Mouse (Mus musculus) midbrain, postnatal 0 days (tissue): ENCODE measurements around the gene Slc35a3. TPM values are rescaled to one million over a fixed set of nuclear protein-coding genes. Genes with fewer than 3 reads are reported as not detected.

Source experiments
- ATAC-seq: fragments of 200-750 bp; cut with Nextera tagmentation; 2 replicates; pipeline ENCODE4 v1.8.0; 2017; ENCODE audit warnings: moderate number of reproducible peaks, mild to moderate bottlenecking, moderate TSS enrichment, moderate library complexity; ENCODE audit not compliant: low FRiP score
- DNase-seq: peaks from one replicate; pipeline ENCODE4 v3.0.0-alpha.2; 2015; ENCODE audit warnings: low spot score
- H3K27ac ChIP-seq: fragments of 300-500 bp; sonication (generic); 2 replicates; pipeline ENCODE4 v1.5.1; 2014; ENCODE audit warnings: low read depth, mild to moderate bottlenecking, low read length, mixed read lengths
- H3K27me3 ChIP-seq: fragments of 300-500 bp; sonication (generic); 2 replicates; pipeline ENCODE4 v1.6.1; 2014; ENCODE audit warnings: low read length, control low read depth, mixed read lengths; ENCODE audit not compliant: insufficient read depth
- H3K36me3 ChIP-seq: fragments of 300-500 bp; sonication (generic); 2 replicates; pipeline ENCODE4 v1.6.1; 2014; ENCODE audit warnings: low read length, control low read depth, mixed read lengths; ENCODE audit not compliant: insufficient read depth
- H3K4me1 ChIP-seq: fragments of 300-500 bp; sonication (generic); 2 replicates; pipeline ENCODE4 v1.6.1; 2014; ENCODE audit warnings: mild to moderate bottlenecking, control low read depth, antibody characterized with exemption, low read length, mixed read lengths; ENCODE audit not compliant: insufficient read depth
- H3K4me2 ChIP-seq: fragments of 300-500 bp; sonication (generic); 2 replicates; pipeline ENCODE4 v1.6.1; 2014; ENCODE audit warnings: low read depth, mild to moderate bottlenecking, low read length, mixed read lengths; ENCODE audit not compliant: poor library complexity, severe bottlenecking
- H3K4me3 ChIP-seq: fragments of 300-500 bp; sonication (generic); 2 replicates; pipeline ENCODE4 v1.5.1; 2014; ENCODE audit warnings: low read depth, mild to moderate bottlenecking, low read length, moderate library complexity
- H3K9ac ChIP-seq: fragments of 300-500 bp; sonication (generic); replicated peaks from 2 replicates; pipeline ENCODE4 v1.6.1; 2014; ENCODE audit warnings: mild to moderate bottlenecking, low read length, moderate library complexity, mixed read lengths; ENCODE audit not compliant: poor library complexity, severe bottlenecking
- H3K9me3 ChIP-seq: fragments of 300-500 bp; sonication (generic); 2 replicates; pipeline ENCODE4 v1.6.1; 2016; ENCODE audit warnings: low read length, control low read depth
- CTCF ChIP-seq: IDR thresholded peaks from 2 replicates; pipeline ENCODE4 v1.5.1; 2016; ENCODE audit warnings: antibody characterized with exemption, mild to moderate bottlenecking
- WGBS: fragments of 180-500 bp; shearing (Covaris S2); extraction: QIAGEN DNeasy Blood & Tissue Kit; methylation state at CpG from one replicate; pipeline ENCODE4 v1.1.7; 2014; 5-methylcytosine and 5-hydroxymethylcytosine counted together
- polyA plus RNA-seq: library from polyadenylated mRNA; unstranded; fragments of >200 nt; fragmentation: Nextera tagmentation; extraction: Ambion mirVana; gene quantifications from 2 replicates; pipeline ENCODE4 v1.2.1, GENCODE M21; 2015
- total RNA-seq: library from RNA; depleted of rRNA; stranded (reverse); fragments of >200 nt; gene quantifications from 2 replicates; pipeline ENCODE4 v1.2.3, GENCODE M21; 2014

Slc35a3 gene
- total and polyA plus RNA-seq, 2 experiments from 2014 or later = 6.2 to 18.9 TPM

- H3K4me1 ChIP-seq = no peaks in the 10 kb centered on the region
- no peak overlapping the region for H3K4me2 ChIP-seq
- H3K9me3 ChIP-seq = no peaks in the 10 kb centered on the region
- no peak overlapping the region for H3K9ac ChIP-seq
- WGBS = 89% methylated on average over 5 of the region's 5 CpGs
- TF ChIP-seq CTCF = no peak
- H3K27me3 ChIP-seq = no peaks in the 10 kb centered on the region
- H3K27ac ChIP-seq = no peak overlapping the region
- ATAC-seq = no peak
- no peak for DNase-seq
- H3K36me3 ChIP-seq = peaks cover 8% of the 10 kb centered on the region
- H3K4me3 ChIP-seq = no peak overlapping the region
Observed at GRCm38 (mm10) chr3:116740106-116740505, 27.5 kb upstream of the Slc35a3 start.

DNA sequence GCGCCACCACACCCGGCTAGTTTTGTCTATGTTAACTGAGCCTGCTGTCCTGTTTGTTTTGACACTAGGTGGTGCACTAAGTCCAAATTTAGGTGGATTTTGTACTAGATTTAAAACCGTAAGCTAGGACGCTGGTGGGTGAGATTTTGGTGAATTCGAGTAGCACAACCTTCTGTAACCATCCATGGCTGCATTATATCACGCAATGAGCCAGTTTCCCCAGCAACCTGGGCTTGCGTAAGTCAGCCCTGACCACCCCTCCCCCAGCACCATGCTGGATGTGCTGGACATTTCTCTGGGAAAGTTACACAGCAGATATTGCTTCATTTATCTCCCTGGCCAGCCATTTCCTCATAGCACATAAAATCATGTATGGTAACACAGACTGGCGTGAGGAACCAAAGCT is 24.7 kb upstream of the Slc35a3 start:
- H3K4me1 ChIP-seq = no peaks in the 10 kb centered on the region
- H3K9me3 ChIP-seq = no peaks in the 10 kb centered on the region
- 80% methylated on average over 8 of the region's 8 CpGs for WGBS
- TF ChIP-seq CTCF = peak; percentile 37; the same call in 1 of the 2 replicates
- H3K9ac ChIP-seq = no peak overlapping the region
- no peaks in the 10 kb centered on the region for H3K27me3 ChIP-seq
- ATAC-seq = no peak
- no peak overlapping the region for H3K4me2 ChIP-seq
- H3K36me3 ChIP-seq = no peaks in the 10 kb centered on the region
- H3K27ac ChIP-seq = no peak overlapping the region
- peak; percentile 12 for DNase-seq
- H3K4me3 ChIP-seq = no peak overlapping the region

GRCm38 (mm10) chr3:116729483-116730174 is 17.0 kb upstream of the Slc35a3 start:
- no peak overlapping the region for H3K9ac ChIP-seq
- H3K27me3 ChIP-seq = no peaks in the 10 kb centered on the region
- DNase-seq (peak; percentile 10), ATAC-seq (no peak)
- no peaks in the 10 kb centered on the region for H3K36me3 ChIP-seq
- no peaks in the 10 kb centered on the region for H3K4me1 ChIP-seq
- no peak overlapping the region for H3K27ac ChIP-seq
- H3K4me3 ChIP-seq = no peak overlapping the region
- no peak overlapping the region for H3K4me2 ChIP-seq
- 74% methylated on average over 2 of the region's 2 CpGs for WGBS
- no peak for TF ChIP-seq CTCF
- no peaks in the 10 kb centered on the region for H3K9me3 ChIP-seq

DNA sequence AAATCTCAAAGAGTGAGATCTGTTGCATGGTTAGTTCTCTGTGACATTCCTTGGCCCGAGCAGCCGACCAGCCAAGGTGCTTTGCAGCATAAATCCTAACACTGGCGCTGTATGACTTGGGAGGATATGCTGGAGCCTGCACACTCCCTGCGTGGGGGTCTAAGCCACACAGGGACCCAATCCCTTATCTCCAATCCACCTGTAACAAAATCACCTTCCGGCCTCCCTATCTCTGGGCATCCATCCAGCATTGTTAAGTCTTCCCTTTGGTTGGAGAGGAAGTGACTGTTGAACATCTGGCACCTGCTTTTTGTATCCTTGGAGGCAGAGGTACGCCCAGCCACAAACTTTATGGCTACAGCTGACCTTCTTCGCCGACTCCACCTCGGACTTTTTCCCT is 14.2 kb upstream of the Slc35a3 start:
- TF ChIP-seq CTCF = no peak
- ATAC-seq (no peak), DNase-seq (no peak)
- 73% methylated on average over 9 of the region's 9 CpGs for WGBS
- no peak overlapping the region for H3K4me2 ChIP-seq
- no peaks in the 10 kb centered on the region for H3K27me3 ChIP-seq
- no peak overlapping the region for H3K4me3 ChIP-seq
- H3K36me3 ChIP-seq = no peaks in the 10 kb centered on the region
- H3K9me3 ChIP-seq = no peaks in the 10 kb centered on the region
- H3K4me1 ChIP-seq = no peaks in the 10 kb centered on the region
- H3K27ac ChIP-seq = no peak overlapping the region
- no peak overlapping the region for H3K9ac ChIP-seq

GRCm38 (mm10) chr3:116723496-116724481 is 11.2 kb upstream of the Slc35a3 start:
- H3K9me3 ChIP-seq = no peaks in the 10 kb centered on the region
- ATAC-seq (no peak), DNase-seq (no peak)
- no peaks in the 10 kb centered on the region for H3K36me3 ChIP-seq
- no peaks in the 10 kb centered on the region for H3K27me3 ChIP-seq
- H3K27ac ChIP-seq = no peak overlapping the region
- no peak overlapping the region for H3K4me3 ChIP-seq
- no peak overlapping the region for H3K4me2 ChIP-seq
- no peak for TF ChIP-seq CTCF
- no peak overlapping the region for H3K9ac ChIP-seq
- 54% methylated on average over 10 of the region's 10 CpGs for WGBS
- no peaks in the 10 kb centered on the region for H3K4me1 ChIP-seq

GRCm38 (mm10) chr3:116722980-116723379 is 10.3 kb upstream of the Slc35a3 start:
- Histone ChIP-seq H3K27ac (no peak overlapping the region), H3K4me2 (no peak overlapping the region), H3K4me3 (no peak overlapping the region), H3K36me3 (no peaks in the 10 kb centered on the region), H3K27me3 (no peaks in the 10 kb centered on the region), H3K4me1 (no peaks in the 10 kb centered on the region), H3K9ac (no peak overlapping the region), H3K9me3 (no peaks in the 10 kb centered on the region)
- WGBS = 91% methylated on average over 4 of the region's 4 CpGs
- DNase-seq (no peak), ATAC-seq (no peak)
- TF ChIP-seq CTCF = no peak
